Mouse (Mus musculus): ENCODE measurements around the gene Plxna4.

GRCm38 (mm10) chr6:32363489-32364068 is 224.4 kb downstream of the Plxna4 start:
- TF ChIP-seq CHD2 (IDR thresholded peaks at IDR 0.05; ENCODE audit: low read depth, low read length), result no peak
- no peak for TF ChIP-seq ZNF384 (IDR thresholded peaks at IDR 0.05; ENCODE audit: low read depth, low read length)
- TF ChIP-seq HCFC1 (IDR thresholded peaks at IDR 0.05; ENCODE audit: borderline replicate concordance, insufficient read depth, low read length), result no peak
- TF ChIP-seq MAFK (IDR thresholded peaks at IDR 0.05; ENCODE audit: insufficient read depth, low read depth, low read length), result no peak
- TF ChIP-seq ZC3H11A (IDR thresholded peaks at IDR 0.05; ENCODE audit: borderline replicate concordance, low read depth, low read length), result no peak

Measured in ES-E14 (cell line).